Mouse (Mus musculus): ENCODE data around the gene Fam83d. TPM values are rescaled to one million over a fixed set of nuclear protein-coding genes. Genes with fewer than 3 reads are reported as not detected.

The Fam83d gene
- polyA plus RNA-seq, 1 experiment from 2014 or later = 11.0 TPM

DNA sequence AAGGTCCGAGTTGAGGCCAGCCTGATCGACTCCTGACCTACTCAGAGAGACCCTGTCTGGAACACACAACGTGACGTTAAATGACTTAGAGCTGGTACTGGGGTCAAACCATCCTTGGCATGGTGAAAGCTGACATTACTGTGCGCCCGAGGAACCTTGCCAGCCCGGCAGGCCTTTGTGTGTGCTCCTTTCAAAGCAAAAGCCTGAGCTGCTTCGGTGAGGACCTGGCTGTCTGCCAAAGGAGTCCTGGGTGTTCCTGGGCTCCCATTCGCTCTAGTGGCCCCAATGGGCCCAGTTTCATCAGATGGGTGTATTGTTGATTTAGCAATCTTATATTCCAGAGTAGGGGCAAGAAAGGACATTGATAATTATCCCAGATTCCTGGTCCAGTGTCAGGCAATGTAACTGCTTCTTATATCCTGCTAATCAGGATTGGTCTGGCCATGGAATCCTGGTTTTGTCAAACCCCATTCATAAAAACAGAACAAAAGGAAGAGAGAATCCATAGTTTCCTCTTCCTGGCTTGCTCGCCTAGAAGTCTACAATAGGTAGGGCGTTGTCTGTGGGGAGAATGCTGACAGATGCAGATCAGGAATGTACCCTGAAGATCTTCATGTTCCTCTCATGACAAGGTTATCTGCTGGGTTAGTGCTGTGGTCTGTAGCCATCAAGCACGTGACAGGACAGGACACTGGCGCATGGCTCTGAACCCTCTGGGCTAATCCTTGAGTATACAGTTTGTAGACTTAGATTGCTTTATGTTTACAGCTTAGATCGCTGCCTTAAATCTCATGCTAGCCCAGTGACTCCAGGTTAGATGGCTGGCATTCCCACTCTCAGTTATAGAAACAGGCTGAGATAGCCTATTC is 19.3 kb downstream of the Fam83d start:
- WGBS = 77% methylated on average over 14 of the region's 14 CpGs
- ATAC-seq (ENCODE audit: low FRiP score) = no peak

DNA sequence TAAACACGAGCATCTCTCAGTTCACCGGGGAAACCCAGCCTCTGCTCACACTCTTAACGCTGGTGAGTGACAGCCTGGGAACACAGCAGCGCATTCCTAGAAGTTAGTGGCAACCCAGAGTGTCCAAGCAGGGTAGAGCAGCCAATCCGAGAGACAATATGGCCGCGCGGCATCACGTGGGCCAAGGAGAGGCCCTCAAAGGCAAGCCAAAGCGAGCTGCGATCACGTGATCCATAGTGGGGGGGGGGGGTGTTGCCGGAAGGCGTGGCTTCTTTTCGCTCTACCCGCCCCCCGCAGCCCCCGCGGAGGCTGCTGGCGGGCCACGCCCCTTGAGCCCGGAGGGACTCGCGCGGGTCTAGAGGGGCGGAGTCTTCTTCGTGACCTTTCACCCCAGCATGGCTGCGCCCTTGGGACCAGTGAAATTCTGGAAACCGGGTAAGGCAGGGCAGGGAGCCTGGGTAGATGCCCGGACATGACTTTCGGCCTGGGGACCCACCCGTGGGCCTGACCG is 26.7 kb downstream of the Fam83d start, which contains the start of gene Dhx35:
Gene Dhx35 (plus strand): TSS at position 314 of the 511 bp plus-strand sequence.
- peaks cover 26% of the 10 kb centered on the region for H3K4me1 ChIP-seq (replicated peaks)

More for the DNA sequence above, 19.3 kb downstream of the Fam83d start:
- no peak overlapping the region for H3K4me3 ChIP-seq
- H3K27me3 ChIP-seq = no peaks in the 10 kb centered on the region
- H3K27ac ChIP-seq = no peak overlapping the region
- no peak overlapping the region for H3K9ac ChIP-seq
- peaks cover 15% of the 10 kb centered on the region for H3K36me3 ChIP-seq
- H3K4me1 ChIP-seq (replicated peaks) = 0 out of 2 replicates have a peak, but pooled peaks cover 3% of the 10 kb centered on the region
- H3K4me2 ChIP-seq = no peak overlapping the region
- no peaks in the 10 kb centered on the region for H3K9me3 ChIP-seq

GRCm38 (mm10) chr2:158795043-158795442 is 27.1 kb downstream of the Fam83d start:
- H3K27ac ChIP-seq = peak overlapping the region; percentile 77
- peak overlapping the region; percentile 82 for H3K9ac ChIP-seq
- peaks cover 29% of the 10 kb centered on the region for H3K4me1 ChIP-seq (replicated peaks)
- H3K9me3 ChIP-seq = no peaks in the 10 kb centered on the region
- no peaks in the 10 kb centered on the region for H3K27me3 ChIP-seq
- peak overlapping the region; percentile 78 for H3K4me3 ChIP-seq
- ATAC-seq (ENCODE audit: low FRiP score) = no peak
- H3K4me2 ChIP-seq = peak overlapping the region; percentile 73
- H3K36me3 ChIP-seq = no peaks in the 10 kb centered on the region; the same call in 1 of the 2 replicates
- WGBS = 13% methylated on average over 15 of the region's 15 CpGs

More for the DNA sequence above, 26.7 kb downstream of the Fam83d start, which contains the start of gene Dhx35:
- Histone ChIP-seq H3K4me3 (peak within 1 kb of the TSS; percentile 78), H3K4me2 (peak within 1 kb of the TSS; percentile 73), H3K9me3 (no peaks in the 10 kb centered on the region), H3K36me3 (no peaks in the 10 kb centered on the region), H3K9ac (peak within 1 kb of the TSS; percentile 82), H3K27me3 (no peaks in the 10 kb centered on the region), H3K27ac (peak within 1 kb of the TSS; percentile 87)
- peak; percentile 99 for ATAC-seq (ENCODE audit: low FRiP score)
- under 1% methylated on average over 33 of the region's 33 CpGs for WGBS

- ATAC-seq (ENCODE audit: low FRiP score) = no peak
- H3K9me3 ChIP-seq = no peaks in the 10 kb centered on the region
- H3K36me3 ChIP-seq = no peaks in the 10 kb centered on the region; the same call in 1 of the 2 replicates
- WGBS = 82% methylated on average over 2 of the region's 2 CpGs
- peak overlapping the region; percentile 78; the same call in 1 of the 2 replicates for H3K4me3 ChIP-seq
- H3K4me2 ChIP-seq = no peak overlapping the region
- no peak overlapping the region for H3K27ac ChIP-seq
- no peaks in the 10 kb centered on the region for H3K27me3 ChIP-seq
- H3K4me1 ChIP-seq (replicated peaks) = peaks cover 29% of the 10 kb centered on the region
- no peak overlapping the region for H3K9ac ChIP-seq
Measured at GRCm38 (mm10) chr2:158795875-158796274, 28.0 kb downstream of the Fam83d start.

DNA sequence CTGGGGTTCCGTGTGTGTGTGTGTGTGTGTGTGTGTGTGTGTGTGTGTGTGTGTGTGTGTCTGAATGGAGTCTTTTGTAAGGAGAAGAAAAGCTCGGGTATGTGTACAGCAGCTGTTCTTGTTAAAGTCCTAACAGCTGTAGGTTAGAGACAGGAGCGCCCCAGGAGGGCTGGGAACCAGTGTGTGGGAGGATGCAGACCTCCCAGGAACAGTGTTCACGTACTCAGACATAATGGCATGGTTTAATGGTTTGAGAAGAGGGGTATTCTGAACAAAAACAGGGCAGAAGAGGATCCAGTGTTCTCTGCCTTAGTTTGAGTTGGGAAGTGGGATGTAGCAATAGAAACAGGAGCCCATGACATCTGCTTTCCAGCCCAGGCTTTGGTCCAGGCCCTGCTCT is 31.4 kb downstream of the Fam83d start:
- WGBS = 37% methylated on average over 4 of the region's 4 CpGs
- Histone ChIP-seq H3K4me1 (replicated peaks) (peaks cover 18% of the 10 kb centered on the region), H3K4me2 (no peak overlapping the region), H3K4me3 (no peak overlapping the region), H3K27ac (peak overlapping the region; percentile 30; the same call in 1 of the 2 replicates), H3K36me3 (peaks cover 29% of the 10 kb centered on the region), H3K9me3 (no peaks in the 10 kb centered on the region), H3K9ac (no peak overlapping the region), H3K27me3 (no peaks in the 10 kb centered on the region)
- ATAC-seq (ENCODE audit: low FRiP score) = no peak

DNA sequence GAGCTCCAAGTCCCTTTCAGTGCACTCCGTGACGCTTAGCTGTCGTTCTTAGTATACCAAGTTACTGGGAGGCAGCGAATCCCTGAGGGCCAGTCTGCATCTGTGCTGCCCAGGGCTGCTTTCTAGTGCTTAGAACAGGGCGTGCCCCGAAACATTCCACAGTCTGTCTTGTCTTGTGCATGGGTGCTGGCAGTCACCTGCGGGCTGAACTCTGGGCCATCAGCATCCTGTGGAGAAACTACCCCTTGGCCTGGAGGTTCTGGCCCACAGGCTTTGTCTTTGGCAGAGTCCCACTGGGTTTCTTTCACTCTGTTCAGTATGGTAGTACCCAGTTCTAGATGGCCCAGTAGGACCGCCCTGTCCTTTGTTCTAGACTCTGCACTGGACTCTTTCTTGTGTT is 32.9 kb downstream of the Fam83d start:
- peaks cover 33% of the 10 kb centered on the region for H3K36me3 ChIP-seq
- 97% methylated on average over 8 of the region's 8 CpGs for WGBS
- ATAC-seq (ENCODE audit: low FRiP score) = no peak
- no peak overlapping the region for H3K4me2 ChIP-seq
- no peak overlapping the region for H3K27ac ChIP-seq
- H3K4me1 ChIP-seq (replicated peaks) = peaks cover 10% of the 10 kb centered on the region; the same call in 1 of the 2 replicates
- H3K9me3 ChIP-seq = no peaks in the 10 kb centered on the region
- H3K4me3 ChIP-seq = no peak overlapping the region
- no peaks in the 10 kb centered on the region for H3K27me3 ChIP-seq
- H3K9ac ChIP-seq = no peak overlapping the region

GRCm38 (mm10) chr2:158803575-158803974 is 35.7 kb downstream of the Fam83d start:
- Histone ChIP-seq H3K9me3 (no peaks in the 10 kb centered on the region), H3K4me2 (no peak overlapping the region), H3K36me3 (peaks cover 46% of the 10 kb centered on the region), H3K4me3 (no peak overlapping the region), H3K4me1 (replicated peaks) (peaks cover 10% of the 10 kb centered on the region; the same call in 1 of the 2 replicates), H3K27me3 (no peaks in the 10 kb centered on the region), H3K27ac (no peak overlapping the region), H3K9ac (no peak overlapping the region)
- 90% methylated on average over 8 of the region's 8 CpGs for WGBS
- no peak for ATAC-seq (ENCODE audit: low FRiP score)

GRCm38 (mm10) chr2:158815686-158816085 is 47.8 kb downstream of the Fam83d start:
- Histone ChIP-seq H3K36me3 (peaks cover 47% of the 10 kb centered on the region), H3K4me2 (no peak overlapping the region), H3K9ac (no peak overlapping the region), H3K27me3 (no peaks in the 10 kb centered on the region), H3K4me3 (no peak overlapping the region), H3K4me1 (replicated peaks) (no peaks in the 10 kb centered on the region), H3K27ac (no peak overlapping the region), H3K9me3 (no peaks in the 10 kb centered on the region)
- no peak for ATAC-seq (ENCODE audit: low FRiP score)

GRCm38 (mm10) chr2:158816239-158816638 is 48.3 kb downstream of the Fam83d start:
- Histone ChIP-seq H3K27ac (no peak overlapping the region), H3K36me3 (peaks cover 47% of the 10 kb centered on the region), H3K9me3 (no peaks in the 10 kb centered on the region), H3K27me3 (no peaks in the 10 kb centered on the region), H3K4me3 (no peak overlapping the region), H3K4me2 (no peak overlapping the region), H3K4me1 (replicated peaks) (no peaks in the 10 kb centered on the region), H3K9ac (no peak overlapping the region)
- no peak for ATAC-seq (ENCODE audit: low FRiP score)
- WGBS = 96% methylated on average over 4 of the region's 4 CpGs

DNA sequence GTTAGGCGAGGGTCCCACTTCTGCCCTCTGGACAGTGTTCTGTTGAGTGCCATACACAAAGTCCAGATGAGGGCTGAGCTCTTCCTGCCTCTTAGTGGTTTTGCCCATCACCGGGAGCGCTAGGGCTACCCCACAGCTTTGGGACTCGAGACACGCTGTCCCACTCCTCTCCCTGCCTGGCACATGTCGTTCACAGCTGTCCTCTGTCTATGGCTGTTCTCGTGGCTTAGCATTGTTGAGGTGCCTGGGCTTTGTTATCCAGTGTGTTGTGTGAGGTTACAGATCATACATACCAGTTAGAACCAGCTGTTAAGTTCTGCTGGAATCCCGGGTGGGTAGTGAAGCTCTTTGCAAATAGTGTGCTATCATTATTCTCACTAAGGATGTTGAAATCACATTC is 49.8 kb downstream of the Fam83d start:
- Histone ChIP-seq H3K27me3 (no peaks in the 10 kb centered on the region), H3K4me2 (no peak overlapping the region), H3K4me3 (no peak overlapping the region), H3K9me3 (no peaks in the 10 kb centered on the region), H3K36me3 (peaks cover 53% of the 10 kb centered on the region), H3K27ac (no peak overlapping the region), H3K9ac (no peak overlapping the region), H3K4me1 (replicated peaks) (no peaks in the 10 kb centered on the region)
- ATAC-seq (ENCODE audit: low FRiP score) = no peak
- 87% methylated on average over 8 of the region's 8 CpGs for WGBS

- Histone ChIP-seq H3K4me1 (replicated peaks) (peaks cover 2% of the 10 kb centered on the region), H3K27me3 (no peaks in the 10 kb centered on the region), H3K36me3 (peaks cover 52% of the 10 kb centered on the region), H3K4me3 (no peak overlapping the region), H3K4me2 (no peak overlapping the region), H3K9ac (no peak overlapping the region), H3K9me3 (no peaks in the 10 kb centered on the region), H3K27ac (no peak overlapping the region)
- 94% methylated on average over 2 of the region's 2 CpGs for WGBS
- ATAC-seq (ENCODE audit: low FRiP score) = no peak
Measured at GRCm38 (mm10) chr2:158828124-158828523, 60.2 kb downstream of the Fam83d start.

GRCm38 (mm10) chr2:158829746-158830145 is 61.9 kb downstream of the Fam83d start:
- H3K4me3 ChIP-seq = no peak overlapping the region
- peaks cover 60% of the 10 kb centered on the region for H3K36me3 ChIP-seq
- H3K9ac ChIP-seq = no peak overlapping the region
- no peaks in the 10 kb centered on the region for H3K27me3 ChIP-seq
- peaks cover 13% of the 10 kb centered on the region for H3K4me1 ChIP-seq (replicated peaks)
- ATAC-seq (ENCODE audit: low FRiP score) = no peak
- no peak overlapping the region for H3K4me2 ChIP-seq
- H3K9me3 ChIP-seq = no peaks in the 10 kb centered on the region
- H3K27ac ChIP-seq = no peak overlapping the region
- 76% methylated on average over 6 of the region's 6 CpGs for WGBS

Data from hindbrain, embryonic 13.5 days (tissue).